Mouse (Mus musculus) gastrocnemius, postnatal 4 days (tissue): ENCODE results near the gene Olfr1100. TPM values are rescaled to one million over a fixed set of nuclear protein-coding genes. Genes with fewer than 3 reads are reported as not detected.

Experiments
- DNase-seq, 2 experiments: peaks; one replicate each; pipeline ENCODE4 v3.0.0; 2021 to 2022; ENCODE audit warnings: low spot score in 2 of 2, mixed read lengths in 2 of 2
- long read RNA-seq, 2 experiments: library from polyadenylated mRNA; stranded (forward); transcript quantifications; one replicate each; pipeline ENCODE4 v2.0.0; 2021
- total RNA-seq, 2 experiments: library from RNA; stranded (reverse); gene quantifications; 2 replicates each; pipeline ENCODE4 v1.2.3; 2021

Gene Olfr1100
- not detected for total RNA-seq
- long read RNA-seq, experiment 1: 0 reads
- long read RNA-seq, experiment 2: 0 reads

- no peak for DNase-seq
Observed at GRCm38 (mm10) chr2:86979854-86980253, at the start of gene Olfr1100. TSS of gene Olfr1100 (minus strand) at chr2:86979954.

GRCm38 (mm10) chr2:87026980-87027379, 47.2 kb upstream of the Olfr1100 start, which contains the start of gene Olfr1104:
TSS of gene Olfr1104 (minus strand) at chr2:87027080.
- DNase-seq: no peak

DNA sequence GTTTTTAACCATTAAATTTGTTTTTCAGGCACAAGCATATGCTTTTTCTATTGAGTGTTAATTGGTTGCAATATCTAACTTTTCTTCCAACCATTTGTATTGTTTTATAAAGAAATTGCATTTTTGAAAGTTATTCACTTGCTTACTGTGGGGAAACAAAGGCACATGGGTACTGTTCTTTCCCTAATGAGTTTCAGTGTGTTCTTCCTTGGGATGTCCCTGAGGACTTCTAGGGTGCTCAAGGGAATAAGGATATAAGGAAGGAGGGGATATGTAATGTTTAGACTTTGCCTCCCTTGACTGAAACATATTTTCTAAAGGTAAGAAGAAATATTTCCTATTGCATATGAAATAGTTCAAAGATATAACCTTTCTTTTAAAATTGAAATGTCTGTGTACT, 18.3 kb upstream of the Olfr1100 start, which contains the start of gene Olfr1102:
Gene Olfr1102, plus strand, starts transcription at position 301 of the 400 bp plus-strand sequence.
- no peak for DNase-seq

GRCm38 (mm10) chr2:86991121-86991520, 11.4 kb upstream of the Olfr1100 start, which contains the start of gene Olfr1101:
TSS of gene Olfr1101 (minus strand) at chr2:86991221.
- DNase-seq: no peak

- no peak for DNase-seq
Observed at GRCm38 (mm10) chr2:86960593-86960992, 19.2 kb downstream of the Olfr1100 start, which contains the start of gene Olfr1099. TSS of gene Olfr1099 (minus strand) at chr2:86960693.

DNA sequence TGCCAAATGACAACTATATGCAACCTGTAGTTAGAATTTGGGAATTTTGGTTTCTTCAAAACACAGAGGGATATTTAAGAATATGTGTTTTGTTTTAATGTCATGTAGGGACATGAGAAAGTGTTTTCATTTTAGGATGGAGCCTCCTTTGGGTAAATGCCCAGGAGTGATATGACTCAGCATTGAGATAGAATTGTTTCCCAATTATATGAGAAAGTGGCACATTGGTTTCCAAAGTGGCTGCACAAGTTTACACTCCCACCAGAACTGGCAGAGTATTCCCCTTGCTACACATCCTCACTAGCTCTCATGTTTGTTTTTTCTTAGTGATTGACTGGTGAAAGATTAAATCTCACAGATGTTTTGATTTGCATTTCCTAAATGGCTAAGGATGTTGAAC, 53.2 kb downstream of the Olfr1100 start:
- no peak for DNase-seq

Other genes starting within 250 kb of the Olfr1100 start
- gene Olfr1089, start 246.3 kb downstream of the Olfr1100 start, total RNA-seq: not detected
- not detected for gene Olfr1090, start 221.0 kb downstream of the Olfr1100 start, total RNA-seq
- not detected for gene Olfr1093, start 197.5 kb downstream of the Olfr1100 start, total RNA-seq
- gene Olfr141, start 169.9 kb downstream of the Olfr1100 start, total RNA-seq: not detected
- not detected for gene Olfr1094, start 155.3 kb downstream of the Olfr1100 start, total RNA-seq
- gene Olfr1095, start 128.3 kb downstream of the Olfr1100 start, total RNA-seq: not detected
- not detected for gene Gm13723, start 105.2 kb downstream of the Olfr1100 start, total RNA-seq
- gene Olfr1097, start 87.7 kb downstream of the Olfr1100 start, total RNA-seq: not detected
- not detected for gene Olfr1098, start 55.4 kb downstream of the Olfr1100 start, total RNA-seq
- not detected for gene Olfr1099, start 19.3 kb downstream of the Olfr1100 start, total RNA-seq
- not detected for gene Olfr1101, start 11.3 kb upstream of the Olfr1100 start, total RNA-seq
- gene Olfr1102, start 18.4 kb upstream of the Olfr1100 start, total RNA-seq: not detected
- not detected for gene Olfr1104, start 47.1 kb upstream of the Olfr1100 start, total RNA-seq
- not detected for gene Olfr1105, start 56.6 kb upstream of the Olfr1100 start, total RNA-seq
- not detected for gene Olfr1106, start 72.3 kb upstream of the Olfr1100 start, total RNA-seq
- not detected for gene Olfr1107, start 95.9 kb upstream of the Olfr1100 start, total RNA-seq
- gene Olfr1109, start 116.1 kb upstream of the Olfr1100 start, total RNA-seq: not detected
- gene Olfr259, start 134.6 kb upstream of the Olfr1100 start, total RNA-seq: not detected
- not detected for gene Olfr1110, start 160.3 kb upstream of the Olfr1100 start, total RNA-seq
- gene Olfr1111, start 172.7 kb upstream of the Olfr1100 start, total RNA-seq: not detected
- not detected for gene Olfr1112, start 207.8 kb upstream of the Olfr1100 start, total RNA-seq
- not detected for gene Olfr1113, start 229.0 kb upstream of the Olfr1100 start, total RNA-seq